Mouse (Mus musculus) CD4-positive helper T cell, adult 2 months (primary cell): ENCODE measurements around the gene Slc52a3.

Experiments
- DNase-seq: peaks from one replicate; pipeline ENCODE4 v3.0.0-alpha.2; 2012; ENCODE audit warnings: low read depth, missing footprints, low spot score

The Slc52a3 gene

GRCm38 (mm10) chr2:151996229-151997189 lies at the start of gene Slc52a3:
TSS of gene Slc52a3 (plus strand) at chr2:151996511.
- DNase-seq, result peak; percentile 89

DNA sequence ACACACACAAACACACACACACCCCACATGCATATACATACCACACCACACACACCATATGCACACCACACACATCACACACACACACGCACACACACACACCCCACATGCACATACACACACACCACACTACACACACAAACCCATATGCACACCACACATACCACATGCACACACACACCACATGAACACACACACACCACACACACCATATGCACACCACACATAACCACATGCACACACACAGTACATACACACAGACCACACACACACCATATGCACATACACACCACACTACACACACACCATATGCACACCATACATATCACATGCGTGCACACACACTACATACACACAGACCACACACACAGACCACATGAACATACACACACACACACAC lies 48.7 kb upstream of the Slc52a3 start:
- DNase-seq, result no peak

- no peak for DNase-seq
These were observed 48.0 kb upstream of the Slc52a3 start for GRCm38 (mm10) chr2:151948311-151948710.

DNA sequence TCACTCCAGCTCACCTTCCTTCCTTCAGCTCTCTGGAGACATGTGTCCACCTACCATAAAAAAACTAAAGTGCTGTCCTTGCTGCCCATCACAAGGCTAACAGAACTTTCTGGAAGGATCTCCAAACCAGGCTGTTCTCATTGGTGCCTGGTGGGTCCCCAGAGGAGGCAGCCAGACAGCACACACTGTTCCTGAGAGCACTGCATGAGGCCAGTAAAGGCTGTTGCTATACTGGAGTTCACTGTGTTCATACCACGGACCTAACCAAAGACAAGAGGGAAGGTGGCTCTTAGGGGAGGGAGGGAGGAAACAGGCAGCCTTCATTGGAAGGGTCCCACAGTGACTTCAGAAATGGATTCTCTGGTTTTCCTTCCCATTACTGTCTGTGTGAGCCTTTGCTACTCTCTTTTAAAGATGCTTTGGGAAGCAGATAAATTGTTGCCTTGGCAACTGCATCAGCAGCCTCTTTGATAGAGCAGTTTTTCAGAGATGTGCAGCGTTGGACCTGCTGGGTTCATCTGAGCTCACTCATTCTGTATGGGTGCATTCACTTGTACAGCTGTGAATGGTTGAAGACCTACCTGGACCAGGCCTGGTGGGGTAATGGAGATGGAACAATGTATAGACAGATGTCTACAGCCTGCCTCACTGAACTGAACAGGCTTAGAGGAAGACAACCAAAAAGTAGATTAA lies 47.1 kb upstream of the Slc52a3 start:
- DNase-seq, result no peak

DNA sequence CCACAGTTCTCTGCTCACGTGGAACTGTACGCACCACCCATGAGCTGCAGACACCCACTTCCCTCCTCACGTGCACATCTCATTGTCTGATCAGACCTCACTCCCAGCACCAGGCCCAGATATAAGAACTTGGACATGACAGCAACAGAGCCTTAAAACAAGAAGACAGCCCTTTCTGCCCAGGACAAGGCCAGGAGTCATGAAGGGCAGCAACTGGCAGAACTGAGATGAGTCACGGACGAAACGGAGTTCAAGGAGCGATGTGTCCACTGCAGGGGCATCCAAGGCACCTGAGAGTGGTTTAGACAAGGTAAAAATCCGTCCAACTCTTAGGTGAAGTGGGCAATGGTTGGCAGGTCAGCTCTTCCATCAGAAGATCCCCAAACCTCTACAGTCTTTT lies 42.6 kb upstream of the Slc52a3 start:
- DNase-seq, result no peak

- no peak for DNase-seq
These were observed 39.7 kb upstream of the Slc52a3 start for GRCm38 (mm10) chr2:151956500-151957137.

GRCm38 (mm10) chr2:151959274-151959673 lies 37.0 kb upstream of the Slc52a3 start:
- peak; percentile 86 for DNase-seq

DNA sequence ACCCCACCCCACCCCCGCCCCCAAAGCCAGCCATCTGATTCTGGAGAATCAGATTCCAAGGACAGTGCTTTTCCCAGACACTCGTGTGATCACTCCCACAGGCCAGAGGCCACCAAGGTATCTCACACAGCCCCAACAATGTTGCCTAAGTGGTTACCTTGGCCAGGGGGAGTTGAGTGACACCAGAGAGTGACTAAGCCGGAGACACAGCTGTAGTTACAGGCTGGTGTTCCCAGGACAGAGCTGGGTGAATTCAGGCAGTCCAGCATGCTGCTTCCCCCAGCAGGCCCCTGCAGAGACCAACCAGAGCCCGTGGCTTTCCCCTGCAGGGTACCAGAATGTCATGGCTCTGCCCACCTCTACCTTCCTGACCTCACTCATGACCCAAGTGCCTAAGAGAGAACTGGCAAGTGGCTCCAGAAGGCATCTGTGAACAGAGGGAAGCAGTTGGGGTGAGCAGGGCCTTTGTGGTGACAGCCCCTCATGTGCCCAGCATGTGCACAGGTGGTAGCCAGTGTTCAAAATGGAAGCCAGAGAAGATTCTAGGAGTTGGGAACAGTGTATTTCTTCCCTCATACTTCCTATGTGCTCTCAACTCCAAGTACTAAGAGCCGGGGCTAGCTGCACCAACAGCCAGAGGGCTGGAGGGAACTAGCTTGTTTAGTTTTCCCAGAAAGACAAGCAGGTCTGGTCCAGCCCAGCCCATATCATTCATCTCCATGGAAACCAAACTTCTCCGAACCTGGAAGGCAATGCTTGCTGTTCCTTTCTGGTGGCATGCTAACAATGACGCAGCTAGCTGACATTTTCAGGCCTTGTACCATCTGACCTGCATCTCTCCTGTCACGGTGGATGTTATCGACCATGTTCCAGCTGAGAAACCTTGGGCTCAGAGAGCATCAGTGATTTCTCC lies 34.8 kb upstream of the Slc52a3 start:
- no peak for DNase-seq

GRCm38 (mm10) chr2:151962474-151962873 lies 33.8 kb upstream of the Slc52a3 start:
- no peak for DNase-seq

DNA sequence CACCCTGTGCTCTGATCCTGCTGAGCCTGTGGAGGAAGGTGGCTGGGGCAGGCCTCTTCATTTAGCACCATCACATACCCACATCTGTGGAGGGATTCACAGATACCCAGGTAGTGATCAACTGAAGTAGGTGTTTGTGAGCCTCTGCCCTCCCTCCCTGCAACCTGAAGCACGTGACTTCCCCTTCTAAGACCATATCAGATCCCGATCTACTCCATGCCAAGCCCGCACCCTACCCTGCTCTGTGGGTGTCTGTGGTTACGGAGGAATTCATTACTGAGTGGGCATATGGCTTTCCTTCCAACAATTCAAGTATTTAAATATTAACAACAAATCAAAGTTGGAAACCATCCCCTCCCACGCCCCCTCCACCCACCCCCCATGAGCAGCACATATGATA lies 33.0 kb upstream of the Slc52a3 start:
- no peak for DNase-seq

DNA sequence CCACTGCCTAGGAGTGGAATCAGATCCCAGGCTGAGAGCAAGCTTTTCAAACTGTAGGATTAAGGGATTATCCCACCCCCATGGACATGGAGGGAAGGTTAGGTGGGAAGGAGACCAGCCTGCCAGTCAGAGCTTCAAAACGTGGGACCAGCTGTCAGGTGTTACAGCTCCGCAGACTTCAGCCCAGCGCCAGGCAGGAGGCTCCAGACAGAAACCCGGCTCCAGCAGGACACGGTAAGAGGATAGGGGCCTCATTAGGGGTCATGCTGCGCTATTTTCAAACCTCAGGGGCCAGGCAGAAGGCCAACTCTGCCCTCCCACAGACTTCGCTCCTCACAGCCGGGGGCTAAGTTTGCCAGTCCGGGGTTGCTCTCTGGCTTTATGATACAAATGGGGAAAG lies 32.3 kb upstream of the Slc52a3 start:
- no peak for DNase-seq

- no peak for DNase-seq
These were observed 29.0 kb upstream of the Slc52a3 start for GRCm38 (mm10) chr2:151967176-151967750.

DNA sequence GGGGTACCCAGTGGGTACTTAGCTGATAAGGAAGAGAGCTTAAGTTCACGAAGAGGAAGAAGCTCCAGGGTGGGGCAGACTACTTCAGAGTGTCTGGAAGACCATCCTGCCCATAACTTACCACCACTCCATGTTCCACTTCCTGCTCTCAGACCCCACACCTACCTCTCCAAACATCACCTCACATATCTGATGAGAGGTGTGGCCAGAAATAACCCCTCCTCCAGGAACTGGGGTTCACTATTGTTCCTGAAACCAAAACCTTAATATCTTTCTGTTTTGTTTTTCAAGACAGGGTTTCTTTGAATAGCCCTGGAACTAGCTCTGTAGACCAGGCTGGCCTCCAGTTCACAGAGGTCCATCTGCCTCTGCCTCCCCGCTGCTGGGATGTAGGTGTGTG lies 28.5 kb upstream of the Slc52a3 start:
- DNase-seq, result no peak

- DNase-seq, result no peak
These were observed 27.9 kb upstream of the Slc52a3 start for GRCm38 (mm10) chr2:151968451-151968850.

GRCm38 (mm10) chr2:151968986-151969385 lies 27.3 kb upstream of the Slc52a3 start:
- no peak for DNase-seq

DNA sequence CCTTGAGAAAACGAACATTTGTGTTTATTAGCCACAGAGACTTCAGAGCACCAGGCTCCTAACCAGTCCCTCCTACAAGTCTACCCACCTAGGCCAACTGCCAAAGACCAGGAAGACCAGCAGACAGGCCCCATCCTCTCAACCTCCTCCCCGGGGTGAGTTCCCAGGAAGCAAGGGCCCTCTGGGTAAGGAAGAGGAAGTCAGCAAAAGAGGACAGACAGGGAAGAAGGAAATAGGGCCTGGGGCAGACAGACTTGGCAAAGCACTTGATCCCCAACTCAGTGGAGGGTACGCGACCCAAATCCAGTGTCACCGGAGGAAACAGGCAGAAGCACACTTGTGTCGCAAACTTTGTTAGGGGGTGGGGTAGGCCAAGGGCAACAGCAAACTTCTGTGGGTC lies 26.9 kb upstream of the Slc52a3 start:
- no peak for DNase-seq

DNA sequence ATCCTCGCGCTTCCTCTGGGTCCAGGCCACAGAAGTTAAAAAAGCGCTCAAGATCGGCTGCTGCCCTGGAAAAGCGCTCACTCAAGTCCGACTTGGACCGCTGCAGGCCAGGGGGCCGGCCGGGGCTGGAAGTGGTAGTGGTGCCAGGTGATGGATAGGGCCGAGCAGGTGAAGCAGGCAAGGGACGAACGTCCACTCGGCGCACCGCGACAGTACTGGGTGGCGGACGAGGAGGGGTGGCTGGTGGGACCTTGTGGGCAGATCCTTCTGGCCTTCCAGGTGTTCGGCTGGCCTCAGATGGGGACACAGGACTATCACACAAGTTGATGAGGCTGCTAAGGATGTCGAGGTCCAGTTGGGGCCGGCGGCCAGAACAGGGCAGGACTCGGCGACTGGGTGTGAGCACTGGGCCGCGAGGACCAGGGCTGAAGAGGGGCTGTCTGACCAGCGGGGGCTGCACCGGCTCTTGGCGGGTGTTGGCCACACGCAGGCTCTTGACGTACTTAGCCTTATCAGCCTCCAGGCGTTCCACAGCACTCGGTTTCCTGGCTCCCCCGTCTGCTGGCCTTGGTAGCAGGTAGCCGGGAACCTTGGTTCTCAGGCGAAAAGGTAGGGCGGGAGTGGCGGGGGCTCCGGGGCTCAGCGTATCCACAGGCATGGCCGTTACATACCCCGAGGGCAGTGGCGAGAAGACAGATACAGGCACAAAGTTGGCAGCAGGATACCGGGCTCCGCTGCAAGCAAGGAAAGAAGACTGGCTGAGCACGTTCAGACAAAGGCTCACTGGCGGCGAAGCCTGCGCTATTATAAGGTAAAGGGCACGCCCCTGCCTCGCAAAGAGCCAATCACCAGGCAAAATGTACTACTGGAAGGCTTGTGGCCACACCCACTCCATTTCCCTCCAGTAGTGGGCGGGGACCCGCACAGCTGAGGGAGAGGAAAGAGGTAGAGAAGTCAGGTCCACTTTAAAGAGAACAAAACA lies 25.8 kb upstream of the Slc52a3 start:
- peak; percentile 87 for DNase-seq

- no peak for DNase-seq
These were observed 24.6 kb upstream of the Slc52a3 start for GRCm38 (mm10) chr2:151971748-151972147.

- DNase-seq, result peak; percentile 78
These were observed 23.3 kb upstream of the Slc52a3 start for GRCm38 (mm10) chr2:151972880-151973594.
